Mouse (Mus musculus) hindbrain, embryonic 13.5 days (tissue): ENCODE measurements at regions not wholly inside any gene's neighbourhood (a gene's known extent, or its start where the extent isn't known, plus 50 kb on each side); places are given as distances from the start of the nearest gene placed in this dataset.
A peak's percentile ranks its signal among the peaks of the same experiment; 100 is the strongest.

Source experiments
- ATAC-seq: fragments of 200-750 bp; cut with Nextera tagmentation; 2 replicates; pipeline ENCODE4 v1.8.0; 2017; ENCODE audit warnings: moderate TSS enrichment; ENCODE audit not compliant: low FRiP score
- H3K27ac ChIP-seq: fragments of 300-500 bp; sonication (generic); 2 replicates; pipeline ENCODE4 v1.5.1; 2015; ENCODE audit warnings: inconsistent platforms, mild to moderate bottlenecking, moderate library complexity
- H3K27me3 ChIP-seq: fragments of 300-500 bp; sonication (generic); 2 replicates; pipeline ENCODE4 v1.6.1; 2015; ENCODE audit warnings: mild to moderate bottlenecking, inconsistent platforms
- H3K36me3 ChIP-seq: fragments of 300-500 bp; sonication (generic); 2 replicates; pipeline ENCODE4 v1.6.1; 2015; ENCODE audit warnings: mild to moderate bottlenecking, inconsistent platforms
- H3K4me1 ChIP-seq: fragments of 300-500 bp; sonication (generic); replicated peaks from 2 replicates; pipeline ENCODE4 v1.6.1; 2015; ENCODE audit warnings: inconsistent platforms
- H3K4me2 ChIP-seq: fragments of 300-500 bp; sonication (generic); 2 replicates; pipeline ENCODE4 v1.6.1; 2015; ENCODE audit warnings: inconsistent platforms, mild to moderate bottlenecking, moderate library complexity
- H3K4me3 ChIP-seq: fragments of 300-500 bp; sonication (generic); 2 replicates; pipeline ENCODE4 v1.5.1; 2015; ENCODE audit warnings: mild to moderate bottlenecking, inconsistent platforms
- H3K9ac ChIP-seq: fragments of 300-500 bp; sonication (generic); 2 replicates; pipeline ENCODE4 v1.6.1; 2015; ENCODE audit warnings: mild to moderate bottlenecking, inconsistent platforms
- H3K9me3 ChIP-seq: fragments of 300-500 bp; sonication (generic); 2 replicates; pipeline ENCODE4 v1.6.1; 2016; ENCODE audit warnings: inconsistent platforms
- WGBS: fragments of 180-500 bp; shearing (Covaris S2); methylation state at CpG from one replicate; pipeline ENCODE4 v1.1.7; 2015; 5-methylcytosine and 5-hydroxymethylcytosine counted together

- H3K4me3 ChIP-seq = no peak overlapping the region
- H3K36me3 ChIP-seq = no peaks in the 10 kb centered on the region
- H3K9me3 ChIP-seq = no peaks in the 10 kb centered on the region
- no peak overlapping the region for H3K9ac ChIP-seq
- H3K27me3 ChIP-seq = no peaks in the 10 kb centered on the region
- no peak for ATAC-seq
- no peaks in the 10 kb centered on the region for H3K4me1 ChIP-seq
- H3K27ac ChIP-seq = no peak overlapping the region
- no peak overlapping the region for H3K4me2 ChIP-seq
- WGBS = 87% methylated on average over 12 of the region's 12 CpGs
Observed at GRCm38 (mm10) chr11:93808431-93808830, 77.1 kb downstream of the Utp18 start.

GRCm38 (mm10) chr11:93807205-93807604, 78.4 kb downstream of the Utp18 start:
- Histone ChIP-seq H3K36me3 (no peaks in the 10 kb centered on the region), H3K9ac (no peak overlapping the region), H3K27ac (no peak overlapping the region), H3K4me1 (no peaks in the 10 kb centered on the region), H3K27me3 (no peaks in the 10 kb centered on the region), H3K4me3 (no peak overlapping the region), H3K4me2 (no peak overlapping the region), H3K9me3 (no peaks in the 10 kb centered on the region)
- ATAC-seq = no peak
- 91% methylated on average over 2 of the region's 2 CpGs for WGBS

- no peaks in the 10 kb centered on the region for H3K27me3 ChIP-seq
- H3K36me3 ChIP-seq = no peaks in the 10 kb centered on the region
- no peak overlapping the region for H3K27ac ChIP-seq
- peaks cover 8% of the 10 kb centered on the region; the same call in 1 of the 2 replicates for H3K9me3 ChIP-seq
- no peak overlapping the region for H3K4me2 ChIP-seq
- 68% methylated on average over 5 of the region's 5 CpGs for WGBS
- ATAC-seq = no peak
- H3K4me1 ChIP-seq = peaks cover 11% of the 10 kb centered on the region; the same call in 1 of the 2 replicates
- no peak overlapping the region for H3K4me3 ChIP-seq
- no peak overlapping the region for H3K9ac ChIP-seq
Observed at GRCm38 (mm10) chr11:93771143-93771940, 114.2 kb downstream of the Utp18 start.

GRCm38 (mm10) chr11:93765961-93766360, 119.6 kb downstream of the Utp18 start:
- H3K36me3 ChIP-seq = no peaks in the 10 kb centered on the region
- no peak for ATAC-seq
- H3K9me3 ChIP-seq = peaks cover 8% of the 10 kb centered on the region; the same call in 1 of the 2 replicates
- WGBS = 98% methylated on average over 4 of the region's 4 CpGs
- H3K27ac ChIP-seq = no peak overlapping the region
- no peak overlapping the region for H3K9ac ChIP-seq
- peaks cover 3% of the 10 kb centered on the region; the same call in 1 of the 2 replicates for H3K4me1 ChIP-seq
- no peaks in the 10 kb centered on the region for H3K27me3 ChIP-seq
- H3K4me2 ChIP-seq = no peak overlapping the region
- no peak overlapping the region for H3K4me3 ChIP-seq

GRCm38 (mm10) chr11:93762832-93763530, 122.6 kb downstream of the Utp18 start:
- 19% methylated on average over 18 of the region's 18 CpGs for WGBS
- H3K27ac ChIP-seq = no peak overlapping the region
- peak overlapping the region; percentile 44 for H3K4me2 ChIP-seq
- H3K4me3 ChIP-seq = peak overlapping the region; percentile 4; the same call in 1 of the 2 replicates
- no peaks in the 10 kb centered on the region for H3K36me3 ChIP-seq
- no peaks in the 10 kb centered on the region for H3K27me3 ChIP-seq
- ATAC-seq = peak; percentile 54; the same call in 1 of the 2 replicates
- H3K9me3 ChIP-seq = peaks cover 8% of the 10 kb centered on the region; the same call in 1 of the 2 replicates
- H3K9ac ChIP-seq = no peak overlapping the region; the same call in 1 of the 2 replicates
- no peaks in the 10 kb centered on the region for H3K4me1 ChIP-seq

GRCm38 (mm10) chr11:93757825-93758224, 127.7 kb downstream of the Utp18 start:
- WGBS = 92% methylated on average over 7 of the region's 7 CpGs
- Histone ChIP-seq H3K27ac (no peak overlapping the region), H3K36me3 (no peaks in the 10 kb centered on the region), H3K4me3 (no peak overlapping the region), H3K4me1 (no peaks in the 10 kb centered on the region), H3K27me3 (no peaks in the 10 kb centered on the region), H3K4me2 (no peak overlapping the region), H3K9ac (no peak overlapping the region), H3K9me3 (no peaks in the 10 kb centered on the region)
- no peak for ATAC-seq

- Histone ChIP-seq H3K9me3 (no peaks in the 10 kb centered on the region), H3K27ac (no peak overlapping the region), H3K4me2 (no peak overlapping the region), H3K36me3 (no peaks in the 10 kb centered on the region), H3K4me1 (no peaks in the 10 kb centered on the region), H3K27me3 (0 out of 2 replicates have a peak, but pooled peaks cover 3% of the 10 kb centered on the region), H3K9ac (no peak overlapping the region), H3K4me3 (no peak overlapping the region)
- ATAC-seq = no peak
- WGBS = 94% methylated on average over 10 of the region's 10 CpGs
Observed at GRCm38 (mm10) chr11:93736618-93737017, 148.9 kb downstream of the Utp18 start.

GRCm38 (mm10) chr11:93733568-93734185, 151.9 kb downstream of the Utp18 start:
- Histone ChIP-seq H3K4me2 (no peak overlapping the region), H3K9me3 (no peaks in the 10 kb centered on the region), H3K27ac (no peak overlapping the region), H3K4me1 (no peaks in the 10 kb centered on the region), H3K36me3 (no peaks in the 10 kb centered on the region), H3K27me3 (0 out of 2 replicates have a peak, but pooled peaks cover 3% of the 10 kb centered on the region), H3K4me3 (no peak overlapping the region), H3K9ac (no peak overlapping the region)
- WGBS = 48% methylated on average over 11 of the region's 11 CpGs
- no peak for ATAC-seq

GRCm38 (mm10) chr11:93729119-93729518, 156.4 kb downstream of the Utp18 start:
- Histone ChIP-seq H3K9me3 (no peaks in the 10 kb centered on the region), H3K4me1 (no peaks in the 10 kb centered on the region), H3K4me3 (no peak overlapping the region), H3K27me3 (0 out of 2 replicates have a peak, but pooled peaks cover 3% of the 10 kb centered on the region), H3K36me3 (no peaks in the 10 kb centered on the region), H3K27ac (no peak overlapping the region), H3K4me2 (no peak overlapping the region), H3K9ac (no peak overlapping the region)
- no peak for ATAC-seq
- WGBS = 82% methylated on average over 9 of the region's 9 CpGs

GRCm38 (mm10) chr11:93725242-93725641, 160.3 kb downstream of the Utp18 start:
- H3K4me2 ChIP-seq = no peak overlapping the region
- no peak for ATAC-seq
- no peak overlapping the region for H3K4me3 ChIP-seq
- H3K9me3 ChIP-seq = no peaks in the 10 kb centered on the region
- no peaks in the 10 kb centered on the region for H3K4me1 ChIP-seq
- H3K27ac ChIP-seq = no peak overlapping the region
- H3K27me3 ChIP-seq = no peaks in the 10 kb centered on the region
- WGBS = 64% methylated on average over 6 of the region's 6 CpGs
- H3K36me3 ChIP-seq = no peaks in the 10 kb centered on the region
- no peak overlapping the region for H3K9ac ChIP-seq

- 46% methylated on average over 2 of the region's 2 CpGs for WGBS
- Histone ChIP-seq H3K27me3 (no peaks in the 10 kb centered on the region), H3K36me3 (no peaks in the 10 kb centered on the region), H3K9me3 (no peaks in the 10 kb centered on the region), H3K4me2 (no peak overlapping the region), H3K27ac (no peak overlapping the region), H3K4me1 (no peaks in the 10 kb centered on the region), H3K4me3 (no peak overlapping the region), H3K9ac (no peak overlapping the region)
- no peak for ATAC-seq
Observed at GRCm38 (mm10) chr11:93719141-93719540, 166.4 kb downstream of the Utp18 start.

GRCm38 (mm10) chr11:93709686-93710085, 175.9 kb downstream of the Utp18 start:
- H3K9ac ChIP-seq = no peak overlapping the region
- no peaks in the 10 kb centered on the region for H3K36me3 ChIP-seq
- no peak overlapping the region for H3K27ac ChIP-seq
- H3K4me2 ChIP-seq = no peak overlapping the region
- H3K27me3 ChIP-seq = no peaks in the 10 kb centered on the region
- H3K9me3 ChIP-seq = no peaks in the 10 kb centered on the region
- no peak overlapping the region for H3K4me3 ChIP-seq
- WGBS = 87% methylated on average over 4 of the region's 4 CpGs
- no peaks in the 10 kb centered on the region for H3K4me1 ChIP-seq
- no peak for ATAC-seq
